Mouse (Mus musculus) layer of hippocampus, adult 11-12 months (tissue): ENCODE results near the gene Lrmda.

Source experiments
- DNase-seq: peaks from one replicate; pipeline ENCODE4 v3.0.0; 2022; ENCODE audit warnings: low spot score

Lrmda gene

GRCm38 (mm10) chr14:22649985-22650984 lies 630.8 kb downstream of the Lrmda start:
- DNase-seq: no peak

DNA sequence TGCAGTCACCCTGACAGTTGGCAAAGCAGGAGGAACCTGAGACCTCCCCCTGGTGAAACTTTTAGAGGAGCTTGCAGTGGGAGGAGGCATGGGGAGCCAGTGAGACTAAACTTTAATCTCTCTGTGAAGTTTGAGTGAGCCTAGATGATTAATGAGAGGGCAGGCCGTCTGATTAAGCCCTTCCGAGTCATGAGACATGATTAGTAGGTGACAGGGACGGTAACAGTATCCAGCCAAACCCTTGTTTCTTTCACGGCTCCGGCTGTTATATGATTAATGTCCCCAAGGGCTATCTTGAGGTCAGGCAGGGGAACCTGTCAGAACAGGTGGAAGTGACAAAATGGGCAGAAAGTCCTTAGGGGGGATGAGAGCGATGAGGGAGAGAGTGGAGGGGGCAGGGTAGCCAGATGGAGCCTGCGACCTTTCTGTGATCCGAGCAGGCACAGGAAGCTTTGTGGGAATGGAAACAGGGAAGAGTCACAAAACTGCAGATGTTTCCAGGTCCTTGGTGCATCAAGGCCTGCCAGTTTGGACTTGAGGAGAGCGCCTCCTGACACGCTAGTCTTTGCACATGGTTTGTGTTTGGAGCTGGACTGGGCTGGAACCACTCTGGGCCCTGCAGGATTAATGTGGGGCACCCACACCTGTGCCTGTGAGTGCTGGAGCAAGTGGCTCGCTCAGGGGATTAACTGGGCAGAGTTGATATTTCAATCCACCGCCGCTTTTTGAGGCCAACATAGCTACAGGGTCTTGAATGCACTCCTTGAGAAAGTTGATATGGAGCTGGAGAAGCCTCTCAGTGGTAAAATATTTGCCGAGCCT lies 631.8 kb downstream of the Lrmda start:
- no peak for DNase-seq

DNA sequence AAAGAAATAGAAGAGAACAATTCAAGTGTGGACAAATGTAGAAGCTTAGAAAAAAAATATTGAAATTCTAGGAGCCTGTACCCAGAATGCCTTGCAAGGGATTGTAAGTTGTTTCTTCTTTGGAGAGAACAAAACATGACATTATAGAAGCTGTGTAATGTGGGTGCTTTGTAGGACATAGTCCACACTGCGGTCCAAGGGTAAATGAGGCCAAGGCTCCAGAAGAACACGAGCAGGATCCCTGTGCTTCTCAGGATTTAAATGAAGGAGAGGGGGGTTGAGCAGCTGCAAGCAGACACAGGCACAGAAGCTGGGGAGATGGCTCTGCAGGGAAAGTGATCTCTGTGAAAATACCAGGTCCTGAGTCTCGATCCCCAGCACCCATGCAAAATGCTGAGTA lies 643.0 kb downstream of the Lrmda start:
- no peak for DNase-seq

GRCm38 (mm10) chr14:22666437-22666836 lies 646.9 kb downstream of the Lrmda start:
- no peak for DNase-seq

DNA sequence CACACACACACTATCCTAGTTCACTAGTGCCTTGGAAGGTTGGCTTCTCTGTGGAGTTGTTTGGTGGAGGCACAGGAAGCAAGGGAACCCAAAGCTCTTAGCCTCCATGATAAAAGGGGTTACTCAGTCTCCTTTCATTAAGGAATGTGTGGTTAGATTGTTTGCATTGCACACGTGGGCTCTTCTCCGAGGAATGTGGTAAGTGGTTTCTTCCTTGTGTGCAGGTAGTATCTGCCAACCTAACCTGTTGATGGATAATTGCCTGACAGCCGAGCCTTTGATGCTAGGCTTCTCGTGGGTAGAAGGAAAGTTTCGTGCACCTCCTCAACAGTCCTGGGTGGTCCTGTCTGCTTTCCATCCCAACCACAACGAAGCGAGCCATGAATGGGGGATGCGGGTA lies 648.8 kb downstream of the Lrmda start:
- DNase-seq: no peak

- no peak for DNase-seq
These were observed 649.2 kb downstream of the Lrmda start for GRCm38 (mm10) chr14:22668711-22669110.

- no peak for DNase-seq
These were observed 654.1 kb downstream of the Lrmda start for GRCm38 (mm10) chr14:22673581-22673980.

DNA sequence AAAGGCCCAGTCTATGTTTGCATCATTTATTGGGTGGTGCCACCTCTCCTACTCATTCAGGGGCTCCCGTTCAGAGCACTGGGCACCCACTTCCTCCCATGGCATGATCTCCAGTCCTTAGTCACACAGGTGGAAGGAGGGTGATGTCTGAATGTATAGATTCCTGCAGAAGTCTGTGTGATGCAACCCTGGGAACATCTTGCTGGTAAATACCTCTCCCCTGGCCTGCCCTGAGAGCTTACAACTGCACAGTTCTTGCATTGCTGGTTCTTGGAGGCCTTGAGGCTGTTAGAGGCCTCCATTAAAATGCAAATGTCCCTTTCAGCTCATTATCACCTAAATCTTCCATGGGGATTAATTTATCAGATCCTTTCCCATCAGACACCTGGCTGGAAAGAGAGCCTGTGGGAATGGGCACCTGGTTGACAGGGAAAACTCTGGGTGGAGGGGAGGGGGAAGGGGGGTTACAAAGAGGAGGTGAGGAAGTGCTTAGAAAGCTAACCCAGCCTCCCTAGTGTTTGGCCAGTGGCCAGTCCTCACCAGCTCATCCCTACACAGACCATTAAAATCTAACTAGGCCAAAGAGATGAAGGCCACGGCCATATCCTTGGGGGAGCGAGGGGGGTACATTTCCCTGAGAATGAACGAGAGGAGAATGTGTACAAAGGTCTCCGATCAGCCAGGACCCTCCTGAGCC lies 659.6 kb downstream of the Lrmda start:
- no peak for DNase-seq

GRCm38 (mm10) chr14:22679705-22680643 lies 660.5 kb downstream of the Lrmda start:
- no peak for DNase-seq

GRCm38 (mm10) chr14:22686886-22687285 lies 667.4 kb downstream of the Lrmda start:
- no peak for DNase-seq

GRCm38 (mm10) chr14:22688399-22688798 lies 668.9 kb downstream of the Lrmda start:
- no peak for DNase-seq

GRCm38 (mm10) chr14:22695448-22695847 lies 675.9 kb downstream of the Lrmda start:
- no peak for DNase-seq

DNA sequence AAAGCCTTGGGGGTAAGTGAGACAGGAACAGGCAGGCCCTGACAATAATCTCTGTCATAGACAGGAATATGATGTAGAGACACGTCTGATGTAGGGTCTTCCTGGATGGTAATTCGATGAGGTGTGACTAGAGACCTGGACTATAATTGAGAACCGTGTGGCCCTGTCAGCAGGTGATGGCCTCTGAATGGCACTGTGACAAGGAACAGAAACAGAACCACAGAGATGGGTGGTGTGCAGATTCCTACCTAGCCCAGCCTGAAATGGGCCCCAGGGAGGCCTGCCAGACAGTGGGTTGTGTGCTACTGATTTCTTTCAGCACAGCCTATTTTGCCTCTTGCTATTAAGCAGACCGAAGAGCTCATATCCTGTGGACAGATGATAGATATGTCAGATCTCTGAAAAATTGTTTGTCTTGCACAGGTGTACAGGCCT lies 676.4 kb downstream of the Lrmda start:
- no peak for DNase-seq

DNA sequence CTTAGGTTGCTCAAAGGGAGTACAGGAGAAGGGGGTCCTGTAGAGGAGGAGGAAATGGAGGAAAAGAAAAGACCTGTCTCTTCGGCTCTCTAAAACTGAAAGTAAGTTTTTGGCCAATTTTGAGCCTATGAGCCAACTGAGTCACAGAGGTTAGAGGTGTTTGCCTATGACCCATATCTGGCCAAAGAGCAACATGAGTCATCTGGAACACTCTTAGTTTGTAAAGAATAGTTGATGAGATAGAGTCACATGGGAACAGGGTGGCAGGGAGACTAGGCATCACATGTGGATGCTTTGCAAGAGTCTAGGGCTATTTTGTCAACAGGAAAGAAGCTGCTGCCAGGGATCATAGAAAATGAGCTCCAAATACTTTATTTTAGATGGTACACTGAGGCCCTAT lies 680.7 kb downstream of the Lrmda start:
- DNase-seq: no peak

DNA sequence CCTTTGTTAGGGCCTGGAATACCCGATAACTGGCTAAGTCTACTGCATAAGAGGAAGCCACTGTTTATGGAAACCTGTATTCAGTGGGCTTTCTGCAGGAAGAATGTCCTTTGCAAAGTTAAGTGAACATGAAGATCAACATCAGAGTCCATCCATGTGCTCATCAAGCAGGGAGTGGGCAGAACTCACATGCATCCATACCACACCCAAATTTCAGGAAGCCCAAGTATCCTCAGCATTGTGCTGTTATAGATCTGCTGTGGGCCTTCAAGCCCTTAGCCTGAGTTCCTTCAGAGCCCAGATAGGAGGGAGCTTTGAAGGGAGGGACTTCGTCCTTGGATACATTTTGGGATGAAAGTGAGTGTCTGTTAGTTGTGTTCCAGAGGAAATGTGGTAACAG lies 681.2 kb downstream of the Lrmda start:
- DNase-seq: no peak

DNA sequence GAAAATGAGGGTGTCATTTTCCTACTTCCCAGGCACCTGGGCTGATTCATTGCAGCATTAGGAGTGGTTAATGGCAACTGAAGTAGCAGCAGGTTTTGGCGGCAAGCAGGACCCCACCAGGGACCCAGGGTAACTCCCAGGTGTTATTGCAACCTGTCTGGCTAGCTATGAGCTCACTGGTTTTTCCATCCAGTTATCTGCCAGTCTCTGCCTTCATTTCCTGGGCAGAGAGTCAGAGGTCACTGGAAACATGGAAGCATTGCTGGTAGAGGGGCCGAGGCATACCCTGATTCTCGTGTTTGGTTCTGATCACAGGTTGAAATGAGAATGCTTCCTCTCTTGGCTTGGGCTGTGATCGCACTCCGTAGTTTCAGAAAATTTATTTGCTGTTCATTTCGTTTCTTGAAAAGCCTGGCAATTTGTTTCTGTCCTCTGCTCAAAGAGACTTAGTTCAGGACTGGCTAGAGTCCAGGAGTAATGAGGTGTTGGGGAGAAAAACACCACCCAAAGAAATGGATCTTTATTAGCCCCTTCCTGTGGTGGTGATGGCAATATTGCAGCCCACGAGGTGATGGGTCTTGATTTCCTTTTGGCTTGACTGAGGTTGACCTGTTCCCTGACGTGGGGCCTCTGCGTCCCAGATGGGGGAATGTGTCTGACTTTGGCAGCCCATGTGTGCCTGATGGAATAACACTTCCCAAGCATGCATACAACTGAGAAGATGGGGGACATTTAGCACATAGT lies 688.6 kb downstream of the Lrmda start:
- DNase-seq: no peak

DNA sequence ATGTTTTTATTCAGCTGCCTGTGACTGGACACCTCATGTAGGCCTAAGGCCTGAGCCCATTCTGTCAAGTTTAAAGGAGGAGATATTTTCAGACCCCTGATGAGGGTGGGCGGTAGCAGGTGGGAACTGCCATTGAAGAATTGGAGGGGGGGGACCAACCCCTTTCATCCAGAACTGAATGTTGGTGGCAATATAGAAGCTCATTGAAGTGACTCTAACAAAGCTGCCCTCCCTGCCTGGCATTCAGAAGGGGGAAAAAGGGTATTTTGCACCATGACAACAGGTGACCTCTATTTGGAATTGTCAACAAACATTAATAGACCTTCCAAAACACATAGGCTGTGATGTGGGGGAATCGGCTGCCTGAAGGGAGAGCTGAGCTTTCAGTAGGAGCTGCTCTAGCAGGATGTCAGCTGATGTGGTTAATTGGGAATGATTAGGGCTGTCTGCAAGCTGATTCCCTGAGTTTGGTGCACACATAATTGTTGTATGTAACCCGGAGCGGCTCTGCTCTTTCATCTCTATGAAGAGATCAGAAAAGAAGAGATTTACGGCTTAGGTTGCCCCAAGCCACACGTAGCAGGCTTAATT lies 690.7 kb downstream of the Lrmda start:
- no peak for DNase-seq

GRCm38 (mm10) chr14:22712388-22712787 lies 692.9 kb downstream of the Lrmda start:
- no peak for DNase-seq

DNA sequence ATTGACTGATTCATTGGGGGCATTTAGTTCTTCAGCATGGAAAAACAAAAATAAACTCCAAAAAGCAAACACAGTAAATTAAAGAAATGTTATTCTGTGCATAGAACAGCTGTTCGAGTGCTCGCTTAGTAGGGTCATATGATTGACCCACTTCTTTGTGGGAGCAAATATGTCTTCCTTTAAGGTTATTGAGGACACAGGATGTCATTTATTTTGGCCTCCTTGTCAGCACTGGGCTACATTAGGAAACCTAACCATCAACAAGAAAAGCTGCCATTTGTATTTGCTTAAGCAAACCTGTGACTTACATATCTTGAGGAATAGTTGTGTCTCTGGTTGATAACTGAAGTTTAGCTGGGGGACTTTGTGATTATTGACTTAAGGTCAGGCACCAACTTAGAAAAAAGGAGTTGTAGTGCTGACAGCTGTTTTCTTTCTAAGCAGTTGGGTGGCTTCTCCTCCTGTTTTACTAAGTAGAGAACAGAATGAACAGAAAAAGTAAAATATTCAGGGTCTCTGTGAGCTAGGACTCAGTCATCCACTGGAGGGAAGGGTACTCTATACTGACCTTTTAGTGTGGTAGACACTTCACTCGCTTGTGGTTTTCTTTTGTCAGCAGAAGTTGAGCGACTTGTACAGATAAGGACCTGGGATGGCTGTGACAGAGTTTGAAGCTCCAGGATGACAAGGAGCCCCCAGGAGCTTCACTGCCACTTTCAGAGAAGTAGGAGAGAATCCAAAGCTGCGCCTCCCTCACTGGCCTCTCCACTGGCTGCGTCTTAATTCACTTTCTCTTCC lies 696.3 kb downstream of the Lrmda start:
- DNase-seq: no peak
